Mouse (Mus musculus) kidney, adult 18-20 months (tissue): ENCODE results near the gene Olfr531.

Source experiments
- DNase-seq: peaks from one replicate; pipeline ENCODE4 v3.0.0; 2021

Olfr531 gene

GRCm38 (mm10) chr7:140402818-140403217 is at the start of gene Olfr531:
Gene Olfr531 (minus strand): TSS chr7:140402918.
- DNase-seq, result no peak

DNA sequence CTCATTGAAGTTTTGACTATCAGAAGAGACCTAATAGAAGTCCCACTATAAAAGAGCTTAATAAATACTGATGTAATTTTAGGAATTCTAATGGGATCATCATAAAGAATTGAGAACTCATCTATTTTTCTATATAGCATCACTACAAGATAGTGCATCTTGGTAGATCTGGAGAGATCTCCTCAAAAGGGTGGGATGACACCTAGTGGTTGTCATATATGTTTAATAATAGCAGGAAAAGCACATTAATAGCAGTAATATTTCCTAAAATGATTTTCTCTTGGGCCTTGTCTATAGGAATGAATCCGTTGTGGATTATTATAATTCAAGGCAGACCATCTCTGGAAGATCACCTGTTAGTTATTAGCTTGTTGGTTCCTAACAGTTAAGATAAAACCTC is 40.4 kb upstream of the Olfr531 start:
- no peak for DNase-seq

DNA sequence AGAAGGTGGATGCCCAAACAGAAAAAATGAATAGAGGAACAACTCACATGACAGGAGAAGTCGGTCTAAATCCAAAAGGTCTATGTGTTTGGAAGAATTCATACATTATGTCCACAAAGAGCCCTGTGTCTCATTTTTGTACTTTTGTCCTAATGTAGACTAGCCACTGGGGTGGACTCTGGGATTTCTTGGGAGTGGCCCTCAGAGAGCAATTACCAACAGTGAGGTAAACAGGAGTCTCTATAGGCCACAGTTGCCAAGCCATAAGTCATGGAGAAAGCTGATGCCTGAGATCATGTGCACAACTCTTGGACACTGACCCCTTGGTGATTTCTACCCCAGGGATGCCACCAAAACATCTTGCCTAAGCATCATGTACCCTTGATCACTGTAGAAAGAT is 18.8 kb upstream of the Olfr531 start, which contains the start of gene Olfr532:
Olfr532 (minus strand) TSS at position 101 of the 400 bp plus-strand sequence.
- no peak for DNase-seq

- DNase-seq, result no peak
Measured at GRCm38 (mm10) chr7:140376911-140377310, 25.8 kb downstream of the Olfr531 start.

- no peak for DNase-seq
Measured at GRCm38 (mm10) chr7:140376231-140376630, 26.5 kb downstream of the Olfr531 start, which contains the start of gene Olfr530. Gene Olfr530 (minus strand): TSS chr7:140376331.

GRCm38 (mm10) chr7:140374300-140374699 is 28.4 kb downstream of the Olfr531 start:
- DNase-seq, result no peak

- DNase-seq, result no peak
Measured at GRCm38 (mm10) chr7:140361571-140361970, 41.1 kb downstream of the Olfr531 start, which contains the start of gene Olfr60. Gene Olfr60 (minus strand): TSS chr7:140361671.
